Mouse (Mus musculus) thymus, postnatal 0 days (tissue): ENCODE data around the gene Naxd. TPM values are rescaled to one million over a fixed set of nuclear protein-coding genes. Genes with fewer than 3 reads are reported as not detected.

Experiments used
- DNase-seq: peaks from one replicate; pipeline ENCODE4 v3.0.0-alpha.2; 2015; ENCODE audit warnings: low spot score
- polyA plus RNA-seq: library from polyadenylated mRNA; unstranded; fragments of >200 nt; fragmentation: Nextera tagmentation; extraction: Ambion mirVana; gene quantifications from 2 replicates; pipeline ENCODE4 v1.2.1, GENCODE M21; 2015

The Naxd gene
- polyA plus RNA-seq, 1 experiment from 2014 or later, result 161 TPM

DNA sequence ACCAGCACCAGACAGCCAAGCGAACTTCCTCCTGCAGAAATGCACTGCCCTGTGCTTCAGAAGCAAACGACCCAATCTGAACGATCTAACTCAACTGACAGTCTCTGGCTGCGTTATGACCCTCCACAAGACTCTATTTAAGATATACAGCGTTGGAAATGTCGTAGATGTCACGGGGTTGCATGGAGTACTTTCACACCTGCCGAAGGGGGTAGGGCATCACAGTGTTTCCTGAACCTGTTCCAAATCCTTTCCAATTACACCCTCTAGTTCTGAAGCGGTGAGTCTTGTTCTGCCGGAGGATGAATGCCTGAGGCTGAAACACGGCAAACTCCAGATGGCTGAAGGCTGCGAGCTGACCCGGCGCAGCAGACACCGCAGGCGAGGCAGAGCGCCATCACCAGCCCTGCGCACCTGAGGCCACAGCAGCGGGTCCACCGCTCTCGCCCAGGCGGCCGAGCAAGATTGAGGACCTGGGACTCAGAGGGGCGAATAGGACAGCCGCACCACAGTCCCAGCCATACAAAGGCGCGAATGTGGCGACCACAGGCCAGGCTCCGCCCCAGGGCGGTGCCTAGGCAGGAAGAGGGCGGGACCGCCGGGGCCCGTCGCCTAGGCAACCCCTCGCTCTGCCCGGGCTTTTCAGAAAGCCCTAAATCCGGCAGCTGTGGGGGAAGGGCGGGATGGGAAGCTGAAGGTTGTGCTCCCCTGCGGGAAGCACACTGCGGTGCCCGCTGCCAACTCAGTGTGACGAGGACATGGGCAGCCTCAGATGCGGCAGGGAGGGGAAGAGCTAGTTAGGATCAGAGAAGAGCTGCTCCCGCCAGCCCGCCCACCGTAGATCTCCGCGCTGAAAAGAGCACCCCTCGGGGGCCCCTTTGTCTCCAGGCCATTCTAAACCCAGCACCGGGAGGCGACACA, 57.8 kb downstream of the Naxd start, which contains the start of gene Ing1:
Gene Ing1 (plus strand): TSS at position 773 of the 921 bp plus-strand sequence.
- DNase-seq, result peak; percentile 97

DNA sequence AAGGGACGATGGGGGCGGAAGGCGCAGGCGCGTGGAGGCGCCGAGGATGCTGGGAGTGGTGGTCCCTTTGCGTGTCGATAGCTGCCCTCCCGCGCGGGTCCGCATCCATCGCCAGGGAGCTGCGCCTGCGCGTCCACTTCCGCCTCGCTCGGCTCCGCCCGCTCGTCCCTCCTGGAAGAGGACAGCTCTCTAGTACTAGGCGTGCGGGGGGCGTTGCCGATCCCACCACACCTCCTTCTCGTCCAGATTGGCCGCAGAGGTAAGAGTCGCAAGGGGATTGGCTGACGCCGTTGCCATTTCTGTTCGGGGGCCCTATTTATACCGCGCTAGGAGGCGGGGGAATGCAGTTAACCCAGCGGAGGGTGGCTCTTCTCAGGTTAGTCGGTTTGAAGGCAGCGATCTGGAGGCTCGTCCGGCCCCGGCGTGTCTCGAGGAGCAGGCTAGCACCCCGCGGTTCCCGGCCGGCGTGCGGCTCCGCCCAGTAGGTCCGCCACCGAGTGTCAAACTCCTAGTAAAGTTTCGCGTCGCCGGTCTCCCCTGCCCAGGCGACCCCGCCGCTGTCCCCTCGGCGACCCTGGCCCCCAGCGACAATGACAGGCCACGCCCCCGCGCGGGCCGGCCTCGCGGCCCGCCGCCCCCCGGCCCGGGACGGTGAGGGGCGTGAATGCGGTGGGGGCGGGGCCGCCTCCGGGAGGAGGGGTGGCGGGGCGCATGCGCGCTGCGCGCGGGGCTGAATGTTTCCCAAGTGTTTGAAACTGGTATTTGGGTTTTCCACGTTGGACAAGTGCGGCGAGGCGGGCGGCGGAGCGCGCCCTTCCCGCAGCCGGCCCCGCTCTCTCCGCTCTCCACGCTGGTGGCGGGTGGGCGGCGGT, 58.6 kb downstream of the Naxd start:
- peak; percentile 99 for DNase-seq

DNA sequence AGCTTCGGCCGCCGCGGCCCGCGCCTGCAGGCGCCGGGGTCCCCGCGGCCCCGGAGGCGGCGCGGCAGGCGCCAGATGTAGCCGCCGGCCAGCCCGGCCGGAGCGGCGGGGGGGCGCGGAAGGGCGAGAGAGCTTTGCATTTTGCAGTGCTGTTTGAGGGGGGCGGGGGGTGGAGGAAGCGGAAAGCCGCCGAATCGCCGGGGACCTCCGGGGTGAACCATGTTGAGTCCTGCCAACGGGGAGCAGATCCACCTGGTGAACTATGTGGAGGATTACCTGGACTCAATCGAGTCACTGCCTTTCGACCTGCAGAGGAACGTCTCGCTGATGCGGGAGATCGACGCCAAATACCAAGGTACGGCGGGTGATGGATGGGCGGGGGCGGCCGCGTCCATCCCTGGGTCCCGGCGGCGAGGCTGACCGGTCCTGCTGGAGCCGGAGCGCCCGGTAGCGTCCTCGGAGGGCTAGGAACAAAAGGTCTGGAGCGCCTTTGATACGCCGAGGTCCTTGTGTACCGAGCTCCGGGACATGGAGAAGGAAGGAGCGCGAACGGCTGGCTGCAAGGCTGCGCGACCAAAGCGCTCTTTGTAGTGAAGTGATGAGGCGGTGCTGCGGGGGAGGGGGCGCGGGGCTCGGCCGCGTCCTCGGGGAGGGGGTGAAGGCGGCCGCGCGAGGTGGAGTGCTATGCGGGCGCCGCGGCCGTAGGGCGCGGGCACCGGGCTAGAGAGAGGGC, 59.6 kb downstream of the Naxd start:
- peak; percentile 60 for DNase-seq

DNA sequence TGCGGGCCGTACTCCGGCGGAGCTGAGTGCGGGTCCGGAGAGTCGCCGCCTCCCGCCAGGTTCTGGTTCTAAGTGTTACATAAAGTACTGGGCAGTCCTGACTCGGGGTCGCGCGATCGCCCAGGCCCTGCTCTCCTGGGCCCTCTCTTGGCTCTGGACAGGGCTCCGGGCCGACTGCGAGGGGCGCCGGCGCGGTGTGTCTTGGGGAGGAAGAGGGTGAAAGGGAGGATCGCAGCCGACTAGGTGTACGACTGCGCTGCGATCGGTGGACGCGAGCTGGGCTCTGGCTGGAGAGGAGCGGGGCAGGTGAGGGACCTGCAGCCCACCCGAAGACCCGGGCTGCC, 60.1 kb downstream of the Naxd start:
- DNase-seq, result no peak

DNA sequence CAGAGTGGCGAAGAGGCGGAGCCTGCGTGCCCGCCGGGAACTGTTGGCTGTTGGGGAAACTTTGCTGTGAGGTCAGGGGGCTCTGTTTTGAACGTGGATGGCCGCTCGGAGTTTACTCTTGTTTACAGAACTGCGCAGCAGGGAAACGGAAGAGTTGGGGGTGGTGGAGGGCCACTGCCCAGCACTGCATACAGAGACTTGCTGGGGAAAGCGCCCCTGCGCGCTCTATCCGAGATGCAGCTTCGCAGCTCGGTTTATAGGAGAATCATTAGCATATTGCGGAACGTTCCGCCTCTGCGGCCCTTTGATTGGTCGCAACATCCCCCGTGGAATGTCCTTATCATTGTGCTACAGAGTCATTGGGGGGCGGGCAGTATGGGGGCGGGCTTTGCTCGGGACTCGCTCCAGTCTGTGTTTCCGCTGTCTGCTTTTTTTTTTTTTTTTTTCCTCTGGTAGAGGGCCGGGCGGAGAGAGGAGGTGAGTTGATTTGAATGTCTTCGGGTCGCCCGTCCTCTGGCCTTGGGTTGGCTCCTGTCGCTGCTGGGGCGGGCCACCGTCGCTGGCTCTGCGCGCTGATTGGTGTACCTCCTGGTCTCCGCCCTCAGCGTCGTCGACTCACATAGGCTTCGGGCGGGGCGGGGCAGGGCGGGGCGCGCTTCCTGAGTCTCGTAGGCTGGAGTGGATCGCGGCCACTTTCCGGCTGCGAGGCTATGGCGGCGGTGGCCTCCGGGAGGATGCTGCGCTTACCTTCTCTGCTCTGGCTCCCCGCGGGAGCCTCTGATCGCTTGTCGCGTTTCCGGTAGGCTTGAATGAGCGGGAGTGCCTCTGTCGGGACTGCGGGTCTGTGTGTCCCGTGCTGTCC, 60.7 kb downstream of the Naxd start:
- DNase-seq, result peak; percentile 99

DNA sequence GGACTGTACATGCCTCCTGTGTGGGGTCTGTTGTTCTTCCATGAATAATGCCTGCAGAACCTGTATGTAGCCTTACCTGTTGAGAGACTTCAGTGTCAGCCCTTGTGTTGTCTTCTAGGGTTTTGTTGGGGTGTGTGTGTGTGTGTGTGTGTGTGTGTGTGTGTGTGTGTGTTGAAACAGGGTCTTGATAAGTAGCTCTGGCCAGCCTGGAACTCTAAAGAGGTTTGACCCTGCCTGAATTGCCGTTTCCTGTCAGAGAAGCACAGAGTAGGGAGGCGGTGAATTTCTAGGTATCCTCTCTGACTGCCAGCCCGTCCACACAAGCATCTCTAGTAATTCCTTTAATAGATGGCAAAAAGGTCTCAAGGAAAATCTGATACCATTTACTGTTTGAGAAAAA, 62.2 kb downstream of the Naxd start:
- no peak for DNase-seq

DNA sequence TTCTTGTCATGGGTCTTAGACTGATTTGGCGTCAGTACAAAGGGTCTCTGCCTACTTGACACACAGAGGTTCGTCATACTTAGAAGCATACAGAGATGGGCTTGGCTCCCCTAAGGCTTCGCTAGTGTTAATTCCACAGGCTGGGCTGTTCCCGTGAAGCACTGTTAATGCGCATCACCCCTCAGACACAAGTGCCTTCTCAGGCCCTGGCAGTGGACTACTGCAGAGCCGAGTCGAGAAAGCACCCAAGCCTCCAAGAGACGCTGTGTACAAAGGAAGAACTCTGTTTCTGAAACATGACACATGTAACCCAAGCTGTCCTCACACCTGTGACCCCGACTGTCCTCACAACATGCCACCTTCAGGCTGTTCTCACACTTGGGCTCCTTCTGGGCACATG, 62.9 kb downstream of the Naxd start:
- no peak for DNase-seq

DNA sequence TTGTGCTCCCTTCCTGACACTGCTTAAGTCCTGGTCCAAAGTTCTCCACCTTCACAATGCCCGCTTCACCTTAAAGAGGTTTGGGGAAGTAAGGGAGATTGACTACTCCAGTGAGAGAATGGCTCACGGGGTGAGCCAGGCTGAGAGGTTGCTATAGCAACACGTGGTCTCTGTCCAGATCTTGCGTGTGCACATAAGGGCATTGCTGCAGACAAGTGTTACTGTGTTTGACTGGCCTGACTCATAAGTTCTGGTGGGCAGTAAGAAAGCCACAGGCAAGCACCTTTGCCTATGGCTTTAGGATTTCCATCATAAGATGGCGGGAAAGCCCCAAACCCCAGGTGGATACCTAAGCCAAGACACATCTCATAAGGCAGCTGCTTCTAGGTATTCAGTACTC, 66.9 kb downstream of the Naxd start:
- no peak for DNase-seq

Other genes starting within 250 kb of the Naxd start
- gene Col4a2, start 184.7 kb upstream of the Naxd start, polyA plus RNA-seq, result 25.4 and 27.8 TPM in 2 replicates
- gene Col4a1, start 184.7 kb upstream of the Naxd start, polyA plus RNA-seq, result 56.0 and 57.0 TPM in 2 replicates
- gene Rab20, start 18.8 kb upstream of the Naxd start, polyA plus RNA-seq, result 6.2 and 8.0 TPM in 2 replicates
- 27.9 and 29.3 TPM in 2 replicates for gene Cars2, start 53.3 kb downstream of the Naxd start, polyA plus RNA-seq
- gene Ing1, start 58.1 kb downstream of the Naxd start, polyA plus RNA-seq, result 85.3 and 87.0 TPM in 2 replicates
- gene Ankrd10, start 138.3 kb downstream of the Naxd start, polyA plus RNA-seq, result 105 and 110 TPM in 2 replicates
- gene 1700016D06Rik, start 203.6 kb downstream of the Naxd start, polyA plus RNA-seq, result not detected in 2 replicates
- gene Arhgef7, start 230.2 kb downstream of the Naxd start, polyA plus RNA-seq, result 16.5 and 16.6 TPM in 2 replicates